Mouse (Mus musculus) E14TG2a.4 (cell line): ENCODE data around the gene Kctd3.
A peak's percentile ranks its signal among the peaks of the same experiment; 100 is the strongest.

Experiments
- CTCF ChIP-seq: conservative IDR thresholded peaks from 2 replicates; pipeline ENCODE4 v1.5.1; 2014; ENCODE audit warnings: low read length
- NANOG ChIP-seq: IDR thresholded peaks from 2 replicates; pipeline ENCODE4 v1.6.1; 2014; ENCODE audit warnings: borderline replicate concordance, low read length, mixed read lengths
- POU5F1 ChIP-seq: IDR thresholded peaks from 2 replicates; pipeline ENCODE4 v1.6.1; 2014; ENCODE audit warnings: low read length, borderline replicate concordance

DNA sequence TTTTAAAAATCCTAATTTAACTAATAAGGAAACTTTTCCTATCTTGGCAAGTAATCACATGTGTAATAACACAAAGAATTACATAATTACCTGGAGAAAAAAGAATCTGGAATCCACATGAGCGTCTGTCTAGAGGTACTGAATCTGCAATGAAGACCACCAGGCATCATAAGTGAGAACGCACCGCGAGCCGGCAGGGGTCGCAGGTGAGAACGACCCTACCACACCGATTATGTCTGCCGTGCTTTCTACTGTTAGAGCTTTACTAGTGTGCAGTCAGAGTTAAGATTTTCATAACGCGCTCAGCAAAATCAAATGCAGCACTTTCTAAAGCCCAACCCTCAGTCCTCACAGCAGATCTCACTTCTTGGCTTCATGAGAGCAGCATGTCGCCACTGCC is 5.8 kb downstream of the Kctd3 start:
- peak; percentile 40 for TF ChIP-seq CTCF
- TF ChIP-seq POU5F1: no peak
- TF ChIP-seq NANOG: no peak
